Mouse (Mus musculus) spleen, adult 2 months (tissue): ENCODE data around the gene Ckm. TPM values are rescaled to one million over a fixed set of nuclear protein-coding genes. Genes with fewer than 3 reads are reported as not detected.

Experiments used
- DNase-seq, 2 experiments: peaks; one replicate each; pipeline versions ENCODE4 v3.0.0 to v3.0.0-alpha.2; 2012 to 2021; ENCODE audit warnings: low spot score in 2 of 2, low read depth in 1 of 2
- H3K27ac ChIP-seq: fragments of 200-500 bp; 2 replicates; pipeline ENCODE4 v1.5.1; 2012; ENCODE audit warnings: low read length, inconsistent platforms; ENCODE audit not compliant: insufficient read depth
- H3K27me3 ChIP-seq: fragments of 200-500 bp; 2 replicates; pipeline ENCODE4 v1.6.1; 2012; ENCODE audit warnings: mild to moderate bottlenecking, moderate library complexity, low read length, inconsistent platforms; ENCODE audit not compliant: control insufficient read depth, insufficient read depth
- H3K36me3 ChIP-seq: fragments of 200-500 bp; 2 replicates; pipeline ENCODE4 v1.6.1; 2012; ENCODE audit warnings: mild to moderate bottlenecking, low read length, inconsistent platforms; ENCODE audit not compliant: control insufficient read depth, insufficient read depth
- H3K4me1 ChIP-seq: fragments of 200-500 bp; 2 replicates; pipeline ENCODE4 v1.6.1; 2011; ENCODE audit warnings: inconsistent platforms; ENCODE audit not compliant: control insufficient read depth, insufficient read depth, insufficient read length
- H3K4me3 ChIP-seq: fragments of 200-500 bp; 2 replicates; pipeline ENCODE4 v1.5.1; 2011; ENCODE audit warnings: mild to moderate bottlenecking, inconsistent platforms; ENCODE audit not compliant: insufficient read depth, insufficient read length; ENCODE audit errors: extremely low read depth
- CTCF ChIP-seq: fragments of 200-500 bp; IDR thresholded peaks from 2 replicates; pipeline ENCODE4 v1.5.1; 2011; ENCODE audit warnings: mild to moderate bottlenecking, inconsistent platforms; ENCODE audit not compliant: insufficient read depth, insufficient read length, insufficient replicate concordance; ENCODE audit errors: extremely low read depth
- POLR2A ChIP-seq: fragments of 200-500 bp; IDR thresholded peaks from 2 replicates; pipeline ENCODE4 v1.6.1; 2011; ENCODE audit warnings: low read depth, low read length, inconsistent platforms
- WGBS: fragments of 180-500 bp; shearing (Covaris S2); methylation state at CpG from one replicate; pipeline ENCODE4 v1.1.7; 2018; 5-methylcytosine and 5-hydroxymethylcytosine counted together
- polyA plus RNA-seq: library from polyadenylated mRNA; depleted of rRNA; stranded (reverse); fragments of >200 nt; gene quantifications from 2 replicates; pipeline ENCODE4 v1.2.3, GENCODE M21; 2012

The Ckm gene
- polyA plus RNA-seq, 1 experiment, result 0.92 TPM

- DNase-seq, result no peak
- Histone ChIP-seq H3K27ac (no peak overlapping the region), H3K27me3 (no peaks in the 10 kb centered on the region), H3K4me1 (no peaks in the 10 kb centered on the region), H3K36me3 (peaks cover 26% of the 10 kb centered on the region), H3K4me3 (no peak overlapping the region)
- no peak for TF ChIP-seq POLR2A
- no peak for TF ChIP-seq CTCF
- WGBS, result 94% methylated on average over 16 of the region's 16 CpGs
Measured at GRCm38 (mm10) chr7:19447689-19448088, 43.1 kb downstream of the Ckm start.

DNA sequence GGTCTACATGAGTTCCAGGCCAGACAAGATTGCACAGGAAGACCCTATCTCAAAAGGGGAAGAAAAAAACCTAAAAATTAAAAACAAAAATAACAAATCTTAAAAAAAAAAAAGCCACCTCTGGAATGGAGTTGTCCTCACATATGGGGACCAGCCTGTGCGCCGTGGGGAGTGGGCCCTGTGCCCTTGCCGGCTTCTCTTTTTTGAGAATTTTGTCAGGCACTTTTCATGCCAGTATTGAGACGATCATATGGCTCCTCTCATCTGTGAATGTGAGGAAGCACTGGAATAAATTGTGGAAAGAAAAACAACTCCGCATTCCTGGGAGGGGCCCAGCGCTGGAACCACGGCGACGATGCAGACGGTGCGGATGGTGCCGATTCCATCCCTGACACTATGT is 44.6 kb downstream of the Ckm start:
- TF ChIP-seq CTCF (no peak), POLR2A (no peak)
- no peak for DNase-seq
- 95% methylated on average over 12 of the region's 12 CpGs for WGBS

GRCm38 (mm10) chr7:19455186-19455585 is 50.6 kb downstream of the Ckm start:
- Histone ChIP-seq H3K27me3 (no peaks in the 10 kb centered on the region), H3K36me3 (peaks cover 2% of the 10 kb centered on the region; the same call in 1 of the 2 replicates), H3K27ac (no peak overlapping the region), H3K4me1 (peaks cover 7% of the 10 kb centered on the region; the same call in 1 of the 2 replicates), H3K4me3 (no peak overlapping the region)
- 82% methylated on average over 4 of the region's 4 CpGs for whole genome bisulfite sequencing
- TF ChIP-seq CTCF, result no peak
- TF ChIP-seq POLR2A, result no peak
- DNase-seq, result no peak

More for the DNA sequence above, 44.6 kb downstream of the Ckm start:
- Histone ChIP-seq H3K4me3 (no peak overlapping the region), H3K4me1 (no peaks in the 10 kb centered on the region), H3K27me3 (no peaks in the 10 kb centered on the region), H3K27ac (no peak overlapping the region), H3K36me3 (peaks cover 22% of the 10 kb centered on the region)

- no peak for DNase-seq
- peaks cover 2% of the 10 kb centered on the region; the same call in 1 of the 2 replicates for H3K36me3 ChIP-seq
- no peak for TF ChIP-seq POLR2A
- no peak for TF ChIP-seq CTCF
- H3K4me1 ChIP-seq, result peaks cover 7% of the 10 kb centered on the region; the same call in 1 of the 2 replicates
- H3K4me3 ChIP-seq, result no peak overlapping the region
- 89% methylated on average over 11 of the region's 11 CpGs for WGBS
- no peaks in the 10 kb centered on the region for H3K27me3 ChIP-seq
- H3K27ac ChIP-seq, result no peak overlapping the region
Measured at GRCm38 (mm10) chr7:19455819-19456495, 51.4 kb downstream of the Ckm start.

DNA sequence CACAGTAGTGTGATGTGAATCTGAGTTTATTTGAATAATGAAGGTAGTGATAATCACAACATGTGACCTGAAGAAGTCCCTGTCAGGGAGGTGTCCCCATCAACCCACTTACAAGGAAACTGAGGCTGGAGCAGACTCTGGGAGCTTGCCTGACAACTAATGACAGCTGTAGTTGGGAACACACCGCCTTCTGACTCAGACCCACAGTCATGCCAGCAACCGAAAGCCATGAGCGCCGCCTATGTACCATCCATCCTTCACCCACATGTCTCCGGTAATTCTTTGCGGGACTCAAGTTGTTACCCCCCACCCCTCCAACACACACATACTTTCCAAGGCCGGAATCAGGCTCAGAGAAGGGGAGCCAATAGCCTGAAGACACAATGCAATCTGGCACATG is 52.1 kb downstream of the Ckm start:
- H3K36me3 ChIP-seq, result no peaks in the 10 kb centered on the region
- TF ChIP-seq CTCF, result no peak
- WGBS, result 96% methylated on average over 7 of the region's 7 CpGs
- no peak for DNase-seq
- H3K27ac ChIP-seq, result no peak overlapping the region
- peaks cover 7% of the 10 kb centered on the region; the same call in 1 of the 2 replicates for H3K4me1 ChIP-seq
- no peak overlapping the region for H3K4me3 ChIP-seq
- H3K27me3 ChIP-seq, result no peaks in the 10 kb centered on the region

DNA sequence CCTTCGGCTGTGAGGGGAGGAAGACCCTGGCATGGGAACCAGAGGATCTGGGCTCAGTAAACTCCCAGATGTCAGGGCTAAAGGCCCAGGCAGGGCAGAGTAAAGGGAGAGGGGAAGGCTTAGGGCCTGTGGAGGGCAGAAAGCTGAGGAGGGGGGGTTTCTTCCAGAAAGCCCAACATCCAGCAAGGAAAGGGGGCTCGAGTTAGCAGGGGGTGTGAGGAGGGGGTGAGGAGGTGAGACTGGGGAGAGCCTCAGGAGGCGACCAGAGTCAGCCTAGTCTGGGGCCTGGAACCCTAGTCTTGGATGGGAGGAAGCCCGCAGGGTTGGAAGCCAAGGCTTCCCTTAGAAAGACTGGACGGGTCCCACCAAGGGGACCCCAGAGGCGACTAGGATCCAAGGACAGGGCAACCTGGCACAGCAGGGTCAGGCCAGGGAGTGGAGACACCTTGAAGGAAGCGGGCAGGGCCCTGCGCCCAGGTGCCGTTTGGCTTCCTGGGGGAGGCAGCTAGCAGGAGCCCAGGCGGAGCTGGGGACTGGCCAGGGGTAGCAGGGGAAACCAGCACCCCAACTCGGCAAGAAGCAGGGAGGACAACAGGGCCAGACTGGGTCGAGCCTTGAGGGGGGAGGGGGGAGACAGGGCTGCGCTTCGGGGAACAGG is 53.0 kb downstream of the Ckm start:
- Histone ChIP-seq H3K36me3 (no peaks in the 10 kb centered on the region), H3K4me3 (peak overlapping the region; percentile 77), H3K27ac (no peak overlapping the region), H3K4me1 (peaks cover 7% of the 10 kb centered on the region; the same call in 1 of the 2 replicates), H3K27me3 (no peaks in the 10 kb centered on the region)
- peak in 1 of 2 experiments; percentile 13 for DNase-seq
- no peak for TF ChIP-seq CTCF
- no peak for TF ChIP-seq POLR2A
- 9% methylated on average over 14 of the region's 14 CpGs for WGBS

- Histone ChIP-seq H3K36me3 (no peaks in the 10 kb centered on the region), H3K4me1 (peaks cover 7% of the 10 kb centered on the region; the same call in 1 of the 2 replicates), H3K27me3 (no peaks in the 10 kb centered on the region), H3K4me3 (peak overlapping the region; percentile 77), H3K27ac (no peak overlapping the region)
- WGBS, result 0% methylated on average over 23 of the region's 31 CpGs
- TF ChIP-seq CTCF (peak; percentile 11; the same call in 1 of the 2 replicates), POLR2A (no peak)
- DNase-seq, result peak in 1 of 2 experiments; percentile 49
Measured at GRCm38 (mm10) chr7:19458072-19458486, 53.5 kb downstream of the Ckm start.
